Mouse (Mus musculus): Measurements from ENCODE around the gene Prdm2. TPM values are rescaled to one million over a fixed set of nuclear protein-coding genes. Genes with fewer than 3 reads are reported as not detected.
A peak's percentile ranks its signal among the peaks of the same experiment; 100 is the strongest.

The Prdm2 gene
- polyA plus RNA-seq, 1 experiment from 2014 or later, result 16.1 TPM

- ATAC-seq (ENCODE audit: low FRiP score) (no peak), DNase-seq (ENCODE audit: low spot score) (no peak)
- WGBS, result 97% methylated on average over 5 of the region's 5 CpGs
- Histone ChIP-seq H3K27me3 (ENCODE audit: control insufficient read depth, insufficient read depth, low read length) (no peaks in the 10 kb centered on the region), H3K9ac (no peak overlapping the region), H3K27ac (no peak overlapping the region), H3K4me1 (replicated peaks; ENCODE audit: control insufficient read depth, insufficient read depth, low read length) (no peaks in the 10 kb centered on the region), H3K4me2 (replicated peaks) (no peak overlapping the region), H3K36me3 (replicated peaks; ENCODE audit: control insufficient read depth, insufficient read depth) (no peaks in the 10 kb centered on the region), H3K4me3 (replicated peaks; ENCODE audit: low read length) (no peak overlapping the region), H3K9me3 (ENCODE audit: control insufficient read depth, low read length) (0 out of 2 replicates have a peak, but pooled peaks cover 8% of the 10 kb centered on the region)
These were observed 26.3 kb upstream of the Prdm2 start for GRCm38 (mm10) chr4:143239117-143239516.

GRCm38 (mm10) chr4:143238241-143239031 lies 25.6 kb upstream of the Prdm2 start:
- no peak overlapping the region for H3K9ac ChIP-seq
- H3K9me3 ChIP-seq (ENCODE audit: control insufficient read depth, low read length), result 0 out of 2 replicates have a peak, but pooled peaks cover 8% of the 10 kb centered on the region
- WGBS, result 28% methylated on average over 23 of the region's 23 CpGs
- DNase-seq (ENCODE audit: low spot score) (peak; percentile 74), ATAC-seq (ENCODE audit: low FRiP score) (no peak)
- no peaks in the 10 kb centered on the region for H3K27me3 ChIP-seq (ENCODE audit: control insufficient read depth, insufficient read depth, low read length)
- no peak overlapping the region for H3K27ac ChIP-seq
- 0 out of 2 replicates have a peak overlapping the region, but pooled peaks have one; percentile 17 for H3K4me2 ChIP-seq (replicated peaks)
- no peaks in the 10 kb centered on the region for H3K36me3 ChIP-seq (replicated peaks; ENCODE audit: control insufficient read depth, insufficient read depth)
- H3K4me1 ChIP-seq (replicated peaks; ENCODE audit: control insufficient read depth, insufficient read depth, low read length), result no peaks in the 10 kb centered on the region
- H3K4me3 ChIP-seq (replicated peaks; ENCODE audit: low read length), result no peak overlapping the region

GRCm38 (mm10) chr4:143231790-143232422 lies 19.1 kb upstream of the Prdm2 start:
- H3K27ac ChIP-seq, result no peak overlapping the region
- no peak overlapping the region for H3K9ac ChIP-seq
- 97% methylated on average over 10 of the region's 10 CpGs for WGBS
- no peak overlapping the region for H3K4me2 ChIP-seq (replicated peaks)
- H3K4me3 ChIP-seq (replicated peaks; ENCODE audit: low read length), result no peak overlapping the region
- H3K9me3 ChIP-seq (ENCODE audit: control insufficient read depth, low read length), result 0 out of 2 replicates have a peak, but pooled peaks cover 8% of the 10 kb centered on the region
- ATAC-seq (ENCODE audit: low FRiP score), result peak; percentile 46
- H3K36me3 ChIP-seq (replicated peaks; ENCODE audit: control insufficient read depth, insufficient read depth), result no peaks in the 10 kb centered on the region
- H3K27me3 ChIP-seq (ENCODE audit: control insufficient read depth, insufficient read depth, low read length), result no peaks in the 10 kb centered on the region
- DNase-seq (ENCODE audit: low spot score), result no peak
- no peaks in the 10 kb centered on the region for H3K4me1 ChIP-seq (replicated peaks; ENCODE audit: control insufficient read depth, insufficient read depth, low read length)

- no peak overlapping the region for H3K4me2 ChIP-seq (replicated peaks)
- no peak for DNase-seq (ENCODE audit: low spot score)
- WGBS, result 71% methylated on average over 3 of the region's 3 CpGs
These were observed 18.3 kb upstream of the Prdm2 start for GRCm38 (mm10) chr4:143231110-143231509.

DNA sequence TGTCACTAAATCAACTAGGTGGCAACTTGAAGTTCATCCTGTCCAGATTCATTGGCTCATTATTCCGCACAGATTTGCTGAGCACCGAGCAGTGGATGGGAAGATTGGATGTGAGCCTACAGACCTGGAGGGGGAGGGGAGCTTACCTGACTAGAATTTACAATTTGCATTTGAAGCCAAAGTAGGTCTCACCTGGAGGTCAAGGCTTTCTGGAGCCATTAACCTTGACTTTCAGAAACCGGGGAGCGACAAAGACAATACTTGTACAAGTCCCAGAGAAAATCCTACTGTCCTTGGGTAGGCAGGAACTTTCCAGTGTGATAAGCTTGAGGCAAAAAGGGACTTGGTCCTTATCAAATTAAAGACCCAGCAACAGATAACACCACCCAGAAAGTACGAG lies 15.2 kb upstream of the Prdm2 start:
- Histone ChIP-seq H3K4me2 (replicated peaks) (no peak overlapping the region), H3K4me1 (replicated peaks; ENCODE audit: control insufficient read depth, insufficient read depth, low read length) (no peaks in the 10 kb centered on the region), H3K36me3 (replicated peaks; ENCODE audit: control insufficient read depth, insufficient read depth) (no peaks in the 10 kb centered on the region), H3K9ac (no peak overlapping the region), H3K4me3 (replicated peaks; ENCODE audit: low read length) (no peak overlapping the region), H3K27me3 (ENCODE audit: control insufficient read depth, insufficient read depth, low read length) (no peaks in the 10 kb centered on the region), H3K27ac (no peak overlapping the region), H3K9me3 (ENCODE audit: control insufficient read depth, low read length) (no peaks in the 10 kb centered on the region)
- DNase-seq (ENCODE audit: low spot score) (no peak), ATAC-seq (ENCODE audit: low FRiP score) (no peak)
- WGBS, result 75% methylated on average over 5 of the region's 5 CpGs

More at GRCm38 (mm10) chr4:143231110-143231509, 18.3 kb upstream of the Prdm2 start:
- Histone ChIP-seq H3K4me1 (replicated peaks; ENCODE audit: control insufficient read depth, insufficient read depth, low read length) (no peaks in the 10 kb centered on the region), H3K4me3 (replicated peaks; ENCODE audit: low read length) (no peak overlapping the region), H3K27ac (no peak overlapping the region), H3K27me3 (ENCODE audit: control insufficient read depth, insufficient read depth, low read length) (no peaks in the 10 kb centered on the region), H3K36me3 (replicated peaks; ENCODE audit: control insufficient read depth, insufficient read depth) (no peaks in the 10 kb centered on the region), H3K9me3 (ENCODE audit: control insufficient read depth, low read length) (0 out of 2 replicates have a peak, but pooled peaks cover 8% of the 10 kb centered on the region), H3K9ac (no peak overlapping the region)
- no peak for ATAC-seq (ENCODE audit: low FRiP score)

DNA sequence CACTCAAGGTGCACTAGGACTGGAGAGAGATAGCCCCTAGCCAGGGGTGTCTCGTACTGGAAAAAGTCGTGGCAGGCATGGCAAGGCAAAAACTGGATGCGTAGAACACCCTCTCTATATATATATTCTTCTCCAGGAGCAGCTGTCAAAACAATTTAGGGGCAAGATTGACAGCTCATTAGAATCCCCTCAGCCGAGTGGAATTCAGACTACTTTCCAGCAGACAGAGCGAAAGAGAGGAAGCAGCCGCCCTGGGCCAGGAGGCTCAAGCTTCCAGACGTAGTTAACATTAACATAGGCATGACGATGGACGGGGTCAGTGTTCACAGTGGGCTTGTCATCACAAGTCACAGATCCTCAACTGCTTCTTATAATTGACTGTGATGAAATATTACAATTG lies 13.1 kb upstream of the Prdm2 start:
- ATAC-seq (ENCODE audit: low FRiP score) (no peak), DNase-seq (ENCODE audit: low spot score) (no peak)
- WGBS, result 59% methylated on average over 9 of the region's 9 CpGs
- Histone ChIP-seq H3K27ac (no peak overlapping the region), H3K4me1 (replicated peaks; ENCODE audit: control insufficient read depth, insufficient read depth, low read length) (no peaks in the 10 kb centered on the region), H3K9ac (no peak overlapping the region), H3K27me3 (ENCODE audit: control insufficient read depth, insufficient read depth, low read length) (no peaks in the 10 kb centered on the region), H3K36me3 (replicated peaks; ENCODE audit: control insufficient read depth, insufficient read depth) (no peaks in the 10 kb centered on the region), H3K4me2 (replicated peaks) (no peak overlapping the region), H3K9me3 (ENCODE audit: control insufficient read depth, low read length) (no peaks in the 10 kb centered on the region), H3K4me3 (replicated peaks; ENCODE audit: low read length) (no peak overlapping the region)

GRCm38 (mm10) chr4:143219316-143219751 lies 6.5 kb upstream of the Prdm2 start:
- Histone ChIP-seq H3K36me3 (replicated peaks; ENCODE audit: control insufficient read depth, insufficient read depth) (no peaks in the 10 kb centered on the region), H3K4me3 (replicated peaks; ENCODE audit: low read length) (peak overlapping the region; percentile 7; the same call in 1 of the 2 replicates), H3K4me2 (replicated peaks) (peak overlapping the region; percentile 41), H3K9ac (peak overlapping the region; percentile 50), H3K27me3 (ENCODE audit: control insufficient read depth, insufficient read depth, low read length) (no peaks in the 10 kb centered on the region), H3K4me1 (replicated peaks; ENCODE audit: control insufficient read depth, insufficient read depth, low read length) (no peaks in the 10 kb centered on the region; the same call in 1 of the 2 replicates), H3K27ac (peak overlapping the region; percentile 60), H3K9me3 (ENCODE audit: control insufficient read depth, low read length) (no peaks in the 10 kb centered on the region)
- ATAC-seq (ENCODE audit: low FRiP score) (peak; percentile 80), DNase-seq (ENCODE audit: low spot score) (peak; percentile 52)
- WGBS, result 10% methylated on average over 9 of the region's 9 CpGs

DNA sequence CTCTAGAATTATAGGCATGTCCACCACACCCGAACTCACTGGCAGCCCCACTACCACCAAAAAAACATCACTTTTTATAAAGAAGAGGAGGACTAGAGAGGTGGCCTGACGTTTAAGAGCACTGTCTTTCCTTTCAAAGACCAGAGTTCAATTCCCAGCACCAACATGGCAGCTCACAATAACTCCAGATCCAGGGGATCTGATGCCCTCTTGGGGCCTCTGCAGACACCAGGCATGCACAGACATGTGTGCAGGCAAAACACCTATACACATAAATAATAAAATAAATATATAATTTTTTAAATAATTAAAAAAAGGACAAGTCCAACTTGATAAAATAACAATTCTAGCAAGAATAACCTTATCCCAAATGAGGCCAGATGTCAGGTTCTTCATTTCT lies 6.1 kb upstream of the Prdm2 start:
- Histone ChIP-seq H3K9me3 (ENCODE audit: control insufficient read depth, low read length) (no peaks in the 10 kb centered on the region), H3K27me3 (ENCODE audit: control insufficient read depth, insufficient read depth, low read length) (no peaks in the 10 kb centered on the region), H3K27ac (peak overlapping the region; percentile 60), H3K4me2 (replicated peaks) (peak overlapping the region; percentile 41), H3K4me1 (replicated peaks; ENCODE audit: control insufficient read depth, insufficient read depth, low read length) (no peaks in the 10 kb centered on the region; the same call in 1 of the 2 replicates), H3K9ac (peak overlapping the region; percentile 50), H3K4me3 (replicated peaks; ENCODE audit: low read length) (no peak overlapping the region), H3K36me3 (replicated peaks; ENCODE audit: control insufficient read depth, insufficient read depth) (no peaks in the 10 kb centered on the region)
- no peak for ATAC-seq (ENCODE audit: low FRiP score)
- 76% methylated on average over 2 of the region's 2 CpGs for WGBS
- DNase-seq (ENCODE audit: low spot score), result no peak

DNA sequence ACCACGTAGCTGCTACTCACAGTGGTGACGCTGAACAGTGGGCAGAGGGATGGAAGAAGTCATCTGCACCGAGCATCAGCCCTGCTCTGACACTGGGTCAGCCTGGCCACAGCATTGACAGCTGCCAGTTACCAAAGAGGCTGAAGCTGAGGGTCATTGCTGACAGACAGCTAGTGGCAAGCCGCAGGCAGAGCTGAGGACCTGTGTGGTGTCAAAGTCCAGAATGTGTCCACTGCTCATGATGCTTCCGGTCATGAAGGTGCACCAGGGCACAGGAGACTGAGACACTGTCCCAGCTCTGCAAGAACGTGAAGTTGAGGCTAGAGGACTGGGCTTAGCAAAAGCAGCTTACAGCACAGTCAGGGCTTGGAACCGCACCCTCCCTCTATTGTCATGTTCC lies 4.4 kb upstream of the Prdm2 start:
- peaks cover 5% of the 10 kb centered on the region for H3K4me1 ChIP-seq (replicated peaks; ENCODE audit: control insufficient read depth, insufficient read depth, low read length)
- no peaks in the 10 kb centered on the region for H3K36me3 ChIP-seq (replicated peaks; ENCODE audit: control insufficient read depth, insufficient read depth)
- 87% methylated on average over 7 of the region's 7 CpGs for WGBS
- H3K9me3 ChIP-seq (ENCODE audit: control insufficient read depth, low read length), result no peaks in the 10 kb centered on the region
- DNase-seq (ENCODE audit: low spot score) (no peak), ATAC-seq (ENCODE audit: low FRiP score) (no peak)
- H3K27me3 ChIP-seq (ENCODE audit: control insufficient read depth, insufficient read depth, low read length), result no peaks in the 10 kb centered on the region
- no peak overlapping the region for H3K4me3 ChIP-seq (replicated peaks; ENCODE audit: low read length)
- H3K4me2 ChIP-seq (replicated peaks), result no peak overlapping the region
- H3K9ac ChIP-seq, result no peak overlapping the region
- H3K27ac ChIP-seq, result no peak overlapping the region
